Mouse (Mus musculus) heart, adult 8-10 months (tissue): ENCODE data around the gene Scyl1. TPM values are rescaled to one million over a fixed set of nuclear protein-coding genes. Genes with fewer than 3 reads are reported as not detected.

Source experiments
- DNase-seq: peaks from one replicate; pipeline ENCODE4 v3.0.0; 2022; ENCODE audit warnings: low spot score
- total RNA-seq, 4 experiments: library from RNA; stranded (reverse); gene quantifications; 2 replicates each; pipeline ENCODE4 v1.2.4; 2022

Gene Scyl1
- total RNA-seq, 4 experiments from 2014 or later: 63.3 to 70.6 (median 67.2) TPM

DNA sequence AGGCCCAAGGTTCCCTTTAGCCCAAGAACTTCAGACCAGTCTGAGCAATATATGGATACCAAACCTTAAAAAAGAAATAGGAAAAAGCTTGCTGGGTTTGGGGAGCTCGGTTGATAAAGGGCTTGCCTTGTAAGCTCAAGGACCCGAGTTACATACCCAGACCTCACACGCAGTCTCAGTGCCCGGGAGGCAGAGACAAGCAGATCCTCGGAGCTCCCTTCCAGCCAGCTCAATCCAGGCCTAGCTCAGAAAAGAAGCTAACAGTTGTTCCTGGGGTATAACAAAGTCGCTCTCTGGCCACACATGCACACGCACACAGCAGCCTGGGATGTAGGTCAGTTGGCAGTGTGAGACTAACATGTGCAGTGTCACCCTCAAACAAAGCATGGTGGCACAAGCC, 16.7 kb upstream of the Scyl1 start:
- no peak for DNase-seq

DNA sequence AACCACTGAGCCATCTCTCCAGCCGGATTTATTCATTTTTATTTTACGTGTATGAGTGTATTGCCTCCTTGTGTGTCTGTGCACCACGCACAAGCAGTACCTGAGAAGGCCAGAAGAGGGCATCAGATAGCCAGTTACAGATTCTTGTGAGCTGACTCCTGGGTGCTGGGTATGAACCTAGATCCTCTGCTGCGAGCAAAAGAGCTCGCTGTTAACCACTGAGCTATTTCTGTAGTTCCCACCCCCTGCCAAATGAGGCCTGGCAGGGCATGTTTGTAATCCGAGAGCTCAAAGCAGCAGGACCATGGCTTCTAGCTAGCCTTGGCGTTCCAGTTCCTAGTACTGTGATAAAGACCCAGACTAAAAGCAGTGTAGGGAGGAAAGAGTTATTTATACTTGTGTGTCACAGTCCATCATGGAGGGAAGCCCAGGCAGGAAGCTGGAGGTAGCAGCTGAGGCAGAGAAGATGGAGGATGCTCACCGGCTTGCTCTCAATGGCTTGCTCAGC, 16.0 kb upstream of the Scyl1 start:
- peak; percentile 89 for DNase-seq

DNA sequence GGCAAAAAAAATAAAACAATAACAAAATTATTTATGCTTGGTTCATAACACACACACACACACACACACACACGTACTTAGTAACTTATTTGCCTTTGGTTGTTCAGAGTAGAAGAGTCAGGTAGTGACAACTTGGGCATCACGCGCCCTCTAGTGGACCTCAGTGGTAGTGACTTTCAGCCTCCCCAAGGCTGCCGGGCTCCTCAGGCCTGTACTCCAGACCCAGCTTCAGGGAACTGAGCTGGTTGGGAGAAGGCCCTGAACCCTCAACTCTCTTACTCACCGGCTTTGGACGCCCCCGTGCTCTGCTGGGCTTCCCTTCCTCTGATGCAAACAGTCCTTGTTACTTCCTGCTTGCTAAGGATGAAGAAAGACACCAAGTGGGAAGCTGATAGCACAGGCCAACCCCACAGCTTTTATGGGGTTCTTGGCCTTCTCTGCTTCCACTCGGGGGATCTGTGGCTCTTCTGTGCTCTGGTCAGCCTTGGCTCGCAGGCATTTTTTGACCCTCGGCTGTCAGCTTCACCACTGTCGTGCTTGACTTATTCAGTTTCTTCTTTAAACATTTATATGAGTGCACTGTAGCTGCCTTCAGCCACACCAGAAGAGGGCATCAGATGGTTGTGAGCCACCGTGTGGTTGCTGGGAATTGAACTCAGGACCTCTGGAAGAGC, 15.4 kb upstream of the Scyl1 start:
- peak; percentile 89 for DNase-seq

DNA sequence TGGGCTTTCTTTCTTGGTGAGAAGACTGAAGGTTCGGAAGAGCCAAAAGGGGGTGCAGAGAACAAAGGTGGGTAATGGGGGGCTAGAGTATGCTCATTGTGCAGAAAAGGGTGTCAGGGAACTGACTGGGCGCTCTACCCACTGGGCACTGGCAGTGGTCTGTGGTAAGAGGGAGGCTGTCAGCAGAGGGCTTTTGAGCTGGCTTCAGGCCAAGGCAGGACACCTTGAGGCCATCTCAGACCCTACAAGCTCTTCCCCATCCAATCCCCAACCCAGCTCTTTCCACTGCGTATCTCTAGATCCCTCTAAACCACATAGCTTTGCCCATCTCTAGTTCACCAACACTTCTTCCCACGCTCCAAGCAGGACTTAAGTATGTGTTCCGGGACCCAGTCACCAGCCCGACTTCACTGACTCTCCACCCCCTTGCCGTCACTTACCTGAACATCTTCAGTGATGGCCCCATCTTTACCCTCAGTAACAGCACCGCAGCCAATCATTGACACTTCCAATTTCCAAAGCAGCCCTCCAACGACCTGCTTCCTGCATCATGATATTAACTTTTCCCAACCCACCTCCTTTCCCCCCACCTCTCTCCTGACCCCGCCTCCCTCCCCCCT, 13.8 kb upstream of the Scyl1 start:
- no peak for DNase-seq

DNA sequence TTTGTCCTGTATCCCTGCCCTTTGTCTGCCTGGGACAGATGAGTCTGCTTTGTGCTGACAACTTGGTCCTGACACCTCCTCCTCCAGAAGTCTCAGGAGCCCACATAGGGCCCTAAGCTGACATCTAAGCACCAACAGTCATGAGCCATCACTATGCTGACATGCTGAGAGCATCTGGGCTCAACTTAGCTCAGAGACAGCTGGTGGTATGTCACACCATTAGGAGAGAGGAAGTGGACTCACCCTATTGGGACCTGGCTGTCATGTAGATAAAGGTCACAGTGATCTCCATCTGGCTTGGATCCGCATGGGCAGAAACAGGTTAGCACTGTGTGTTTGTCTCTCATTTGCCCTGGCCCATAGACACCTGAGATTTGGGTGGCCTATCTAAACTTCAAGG, 10.9 kb upstream of the Scyl1 start:
- DNase-seq: no peak

DNA sequence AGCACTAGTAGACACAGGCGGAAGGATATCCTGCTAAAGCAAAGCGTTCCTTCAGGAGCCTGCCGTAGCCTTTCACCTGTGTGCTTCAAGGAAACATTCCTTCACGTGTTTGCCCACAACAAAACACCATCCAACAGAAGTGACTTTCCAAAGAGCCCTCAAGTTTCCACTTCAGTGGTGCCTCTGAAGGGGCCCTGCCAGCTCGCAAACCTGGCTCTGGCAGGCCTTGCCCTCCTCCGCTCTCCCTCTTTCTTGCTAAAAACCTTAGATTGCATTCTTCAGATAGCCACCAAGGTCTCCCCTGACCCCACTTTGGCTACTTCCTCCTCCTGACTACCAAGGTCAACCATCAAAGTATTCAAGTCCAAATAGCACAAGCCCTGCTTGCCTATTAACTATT, 10.3 kb upstream of the Scyl1 start:
- no peak for DNase-seq

DNA sequence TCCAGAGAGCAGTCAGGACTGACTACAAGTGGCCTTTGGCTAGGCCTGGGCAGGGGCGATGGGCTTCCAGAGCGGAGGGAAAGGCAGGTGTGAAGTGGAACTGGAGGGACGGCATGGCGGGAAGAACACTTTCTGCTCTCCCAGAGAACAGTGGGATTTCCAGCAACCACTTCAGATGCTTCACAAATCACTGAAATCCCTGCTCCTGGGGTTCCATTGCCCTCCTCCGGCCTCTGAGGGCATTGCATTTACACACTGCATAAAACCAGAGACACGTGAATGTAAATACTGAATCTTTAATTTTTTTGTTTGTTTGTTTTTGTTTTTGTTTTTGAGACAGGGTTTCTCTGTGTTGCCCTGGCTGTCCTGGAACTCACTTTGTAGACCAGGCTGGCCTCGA, 9.0 kb upstream of the Scyl1 start:
- peak; percentile 21 for DNase-seq

DNA sequence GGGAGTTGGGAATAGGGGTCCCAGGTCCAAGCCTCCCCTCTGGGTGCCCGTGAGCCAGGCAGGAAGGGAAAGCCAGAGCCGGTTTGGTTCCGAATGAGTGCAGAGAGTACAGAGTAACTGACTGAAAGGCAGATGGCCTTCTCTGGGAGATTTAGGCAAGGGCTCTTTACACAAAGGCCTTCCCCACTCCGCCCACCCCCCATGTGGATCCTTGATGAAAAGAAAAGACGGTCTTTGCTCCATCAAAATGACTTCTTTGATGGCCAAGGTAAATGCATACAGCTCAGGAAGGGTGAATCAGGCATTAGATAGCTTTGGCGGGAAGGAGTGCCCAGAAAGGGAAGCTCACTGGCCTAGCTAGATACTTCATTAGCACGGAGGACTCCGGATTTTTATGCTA, 7.1 kb upstream of the Scyl1 start:
- no peak for DNase-seq

DNA sequence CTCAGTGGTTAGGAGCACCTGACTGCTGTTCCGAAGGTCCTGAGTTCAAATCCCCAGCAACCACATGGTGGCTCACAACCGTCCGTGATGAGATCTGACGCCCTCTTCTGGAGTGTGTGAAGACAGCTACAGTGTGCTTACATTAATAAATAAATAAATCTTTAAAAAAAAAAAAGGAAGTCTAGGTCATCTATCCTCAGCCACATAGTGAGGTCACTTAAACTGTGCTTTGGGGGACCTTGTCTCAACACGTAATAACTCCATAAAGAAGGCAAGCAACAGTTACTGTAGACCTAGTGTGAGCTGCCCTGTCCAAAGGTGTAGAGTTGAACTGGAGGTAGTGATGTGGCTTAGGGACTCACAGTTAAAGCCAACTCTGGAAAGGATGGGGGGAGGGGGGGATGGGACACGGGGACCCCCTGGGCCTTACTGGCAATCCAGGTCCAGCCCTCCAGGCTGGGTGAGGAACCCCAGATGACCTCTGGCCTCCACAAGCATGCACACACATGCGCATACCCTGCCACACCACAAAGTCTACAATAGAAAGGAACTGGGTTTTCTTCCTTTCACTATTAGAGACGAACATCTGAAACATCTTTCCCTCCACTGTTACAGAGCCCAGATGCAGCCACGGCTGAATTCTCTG, 6.3 kb upstream of the Scyl1 start:
- DNase-seq: no peak

DNA sequence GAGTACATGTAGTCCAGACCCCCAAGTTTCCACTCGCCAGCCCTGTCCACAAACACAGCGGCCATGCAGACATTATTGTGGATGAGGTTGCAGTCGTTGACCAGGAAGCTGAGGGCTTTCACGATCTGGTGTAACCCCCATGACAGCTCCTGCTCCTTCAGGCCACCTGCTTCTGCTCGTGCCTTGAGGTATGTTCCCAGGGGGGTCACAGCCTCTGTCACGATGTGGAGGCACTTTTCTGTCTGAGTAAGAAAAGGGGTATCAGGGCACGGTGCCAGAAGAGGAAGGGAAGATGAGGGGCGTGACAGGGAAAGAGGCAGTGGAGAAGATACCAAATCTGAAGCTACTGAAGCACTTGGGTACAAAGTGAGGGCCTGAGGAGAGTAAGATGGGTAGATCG, 908 bp downstream of the Scyl1 start:
- DNase-seq: no peak

DNA sequence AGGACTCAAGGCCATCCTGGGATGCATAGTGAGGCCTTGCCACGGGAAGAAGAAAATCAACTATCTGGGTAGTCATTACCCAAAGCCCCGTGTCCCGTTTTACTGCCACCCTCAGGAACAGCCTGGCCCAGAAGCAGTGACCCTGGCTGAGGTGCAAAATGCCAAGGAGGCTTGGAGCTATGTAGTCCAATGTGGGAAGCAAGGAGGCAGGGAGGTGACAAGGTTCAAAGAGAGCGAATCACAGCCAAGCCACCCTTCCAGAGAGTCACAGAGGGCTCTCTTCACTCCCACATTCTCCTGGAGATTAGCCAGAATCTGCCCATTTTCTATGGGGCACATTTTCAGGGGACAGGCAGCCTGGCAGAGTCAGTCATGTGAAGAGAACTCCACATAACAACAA, 3.9 kb downstream of the Scyl1 start:
- no peak for DNase-seq

DNA sequence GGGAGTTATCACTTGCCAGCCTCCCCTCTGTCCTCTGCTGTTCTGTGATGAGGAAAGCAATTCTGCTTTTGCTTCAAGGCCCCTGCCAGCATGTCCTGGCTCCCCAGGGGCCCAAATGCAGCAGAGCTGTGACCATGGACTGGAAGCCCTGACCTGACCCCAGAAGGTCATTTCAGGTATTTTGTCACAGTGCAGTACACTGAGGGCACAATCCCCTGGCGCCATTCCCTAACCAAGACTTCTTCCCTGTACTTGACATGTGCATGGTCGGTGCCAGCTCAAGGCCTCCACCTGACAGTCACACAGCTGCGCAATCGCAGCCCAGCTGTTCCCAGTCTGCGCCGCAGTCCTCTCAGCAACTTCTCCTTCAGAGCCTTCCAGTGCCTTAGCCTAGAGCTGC, 8.1 kb downstream of the Scyl1 start:
- DNase-seq: no peak

DNA sequence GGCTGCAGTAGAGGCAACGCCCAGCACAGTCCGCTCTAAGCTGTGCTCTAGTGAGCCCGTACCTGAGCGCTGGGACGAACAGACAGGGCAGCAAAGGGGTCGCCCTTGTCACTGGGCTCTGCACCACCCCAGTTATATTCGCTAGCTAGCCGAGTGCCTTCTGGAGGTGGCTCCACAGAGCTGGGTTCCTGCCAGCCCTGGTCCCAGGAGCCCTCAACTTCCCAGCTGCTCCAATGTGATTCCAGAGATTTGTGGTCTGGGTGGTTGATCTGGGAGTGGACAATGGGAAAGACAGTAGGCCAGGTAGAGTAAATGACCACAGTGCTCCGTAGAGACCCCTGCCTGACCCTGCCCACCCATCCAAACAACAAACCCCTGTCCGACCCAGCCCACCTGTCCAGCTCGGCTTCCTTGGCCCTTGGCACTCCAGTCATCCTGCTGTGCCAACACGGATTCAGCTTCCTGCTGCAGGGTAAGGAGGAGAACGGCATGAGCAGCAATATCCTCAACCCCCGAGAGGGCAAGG, 12.3 kb downstream of the Scyl1 start:
- DNase-seq: no peak

DNA sequence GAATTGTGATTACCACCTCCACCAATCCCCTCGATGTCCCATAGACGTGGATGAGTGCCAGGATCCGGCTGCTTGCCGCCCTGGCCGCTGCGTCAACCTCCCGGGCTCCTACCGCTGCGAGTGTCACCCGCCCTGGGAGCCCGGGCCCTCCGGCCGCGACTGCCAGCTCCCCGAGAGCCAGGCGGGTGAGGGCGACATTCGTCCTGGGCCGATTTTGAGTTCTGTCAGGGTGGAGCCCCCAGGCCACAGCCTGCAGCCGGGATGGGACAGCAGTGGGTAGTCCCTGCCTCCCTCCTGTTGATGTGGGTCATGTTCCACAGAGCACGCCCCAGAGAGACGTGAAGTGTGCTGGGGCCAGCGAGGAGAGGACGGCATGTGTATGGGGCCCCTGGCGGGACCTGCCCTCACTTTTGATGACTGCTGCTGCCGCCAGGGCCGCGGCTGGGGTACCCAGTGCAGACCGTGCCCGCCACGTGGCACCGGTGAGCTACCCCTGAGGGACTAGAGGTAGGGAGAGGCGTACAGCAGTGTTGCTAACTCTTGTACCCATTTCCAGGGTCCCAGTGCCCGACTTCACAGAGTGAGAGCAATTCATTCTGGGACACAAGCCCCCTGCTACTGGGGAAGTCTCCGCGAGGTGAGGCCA, 14.1 kb downstream of the Scyl1 start:
- no peak for DNase-seq

DNA sequence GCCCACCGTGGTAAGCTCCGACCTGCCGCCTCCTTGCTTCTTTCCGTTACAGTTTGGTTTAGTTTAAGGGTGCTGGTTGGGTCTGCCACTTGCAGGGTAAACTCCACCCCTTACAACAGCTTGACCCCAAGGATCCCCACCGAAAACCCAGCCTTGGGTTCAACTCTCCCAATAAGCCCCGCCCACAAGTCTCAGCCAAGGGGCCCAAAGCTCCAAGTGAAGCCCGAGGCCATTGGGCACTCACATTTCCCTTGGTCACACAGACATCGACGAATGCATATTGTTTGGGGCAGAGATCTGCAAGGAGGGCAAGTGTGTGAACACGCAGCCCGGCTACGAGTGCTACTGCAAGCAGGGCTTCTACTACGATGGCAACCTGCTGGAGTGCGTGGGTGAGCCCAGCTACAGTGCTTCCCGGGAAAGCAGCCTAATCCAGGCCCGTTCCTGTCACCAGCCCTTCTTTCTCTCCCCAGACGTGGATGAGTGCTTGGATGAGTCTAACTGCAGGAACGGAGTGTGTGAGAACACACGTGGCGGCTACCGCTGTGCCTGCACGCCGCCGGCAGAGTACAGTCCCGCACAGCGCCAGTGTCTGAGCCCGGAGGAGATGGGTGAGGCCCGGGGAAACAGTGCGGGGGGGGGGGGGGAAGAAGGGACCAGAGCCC, 14.8 kb downstream of the Scyl1 start:
- no peak for DNase-seq

DNA sequence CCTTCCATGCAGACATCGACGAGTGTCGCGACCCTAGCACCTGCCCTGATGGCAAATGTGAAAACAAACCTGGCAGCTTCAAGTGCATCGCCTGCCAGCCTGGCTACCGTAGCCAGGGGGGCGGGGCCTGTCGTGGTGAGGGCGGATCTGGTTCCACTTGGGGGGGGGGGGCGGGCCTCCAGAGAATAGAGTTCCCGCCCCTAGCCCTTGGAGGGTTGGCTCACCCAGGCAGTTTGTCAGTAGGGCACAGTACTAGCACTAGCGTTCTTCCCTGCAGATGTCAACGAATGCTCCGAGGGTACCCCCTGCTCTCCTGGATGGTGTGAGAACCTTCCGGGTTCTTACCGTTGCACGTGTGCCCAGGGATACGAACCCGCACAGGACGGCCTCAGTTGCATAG, 19.5 kb downstream of the Scyl1 start:
- DNase-seq: no peak

DNA sequence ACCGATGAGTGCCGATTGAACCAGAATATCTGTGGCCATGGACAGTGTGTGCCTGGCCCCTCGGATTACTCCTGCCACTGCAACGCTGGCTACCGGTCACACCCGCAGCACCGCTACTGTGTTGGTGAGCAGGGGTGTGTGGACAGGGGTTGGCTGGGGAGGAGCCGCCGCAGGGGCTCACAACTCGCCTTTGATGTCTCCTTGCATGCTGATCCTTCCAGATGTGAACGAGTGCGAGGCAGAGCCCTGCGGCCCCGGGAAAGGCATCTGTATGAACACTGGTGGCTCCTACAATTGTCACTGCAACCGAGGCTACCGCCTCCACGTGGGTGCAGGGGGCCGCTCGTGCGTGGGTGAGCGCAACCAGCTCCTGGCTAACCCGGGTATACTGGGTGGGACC, 20.3 kb downstream of the Scyl1 start:
- no peak for DNase-seq

DNA sequence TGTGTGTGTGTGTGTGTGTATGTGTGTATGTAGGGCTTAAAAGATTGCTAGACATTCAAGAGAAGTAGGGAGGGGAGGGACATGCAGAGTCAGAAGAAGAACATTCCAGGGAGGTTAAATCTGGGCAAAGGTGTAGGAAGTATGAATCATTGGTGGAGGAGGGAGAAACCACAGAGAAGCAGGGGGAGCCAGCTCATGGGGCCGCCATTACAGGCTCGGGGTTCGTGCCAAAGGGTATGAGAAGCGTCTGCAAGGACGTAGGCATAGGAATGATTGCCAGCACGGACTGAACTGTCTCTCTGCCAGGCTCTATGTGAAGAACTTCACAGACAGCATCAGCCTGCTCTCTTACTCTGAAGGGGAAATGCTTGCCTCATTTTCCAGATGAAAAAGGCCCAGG, 21.7 kb downstream of the Scyl1 start:
- no peak for DNase-seq

DNA sequence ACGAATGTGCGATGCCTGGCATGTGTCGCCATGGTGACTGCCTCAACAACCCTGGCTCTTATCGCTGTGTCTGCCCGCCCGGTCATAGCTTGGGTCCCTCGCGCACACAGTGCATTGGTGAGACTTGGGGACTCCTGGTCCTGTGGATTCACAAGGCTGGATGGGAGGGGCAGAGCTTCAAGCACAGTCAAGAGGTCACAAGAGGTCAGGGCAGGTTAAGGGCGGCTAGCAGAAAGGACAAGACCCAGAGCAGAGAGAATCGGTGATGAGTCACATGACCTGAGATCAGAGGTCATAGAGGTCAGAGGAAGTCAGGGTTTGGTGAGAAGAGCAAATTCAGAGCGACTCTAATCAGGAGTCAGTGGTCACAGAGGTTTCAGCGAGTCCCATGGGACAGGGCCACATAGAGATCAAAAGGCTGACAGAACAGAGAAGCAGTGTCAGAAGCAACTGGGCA, 24.3 kb downstream of the Scyl1 start:
- DNase-seq: no peak

DNA sequence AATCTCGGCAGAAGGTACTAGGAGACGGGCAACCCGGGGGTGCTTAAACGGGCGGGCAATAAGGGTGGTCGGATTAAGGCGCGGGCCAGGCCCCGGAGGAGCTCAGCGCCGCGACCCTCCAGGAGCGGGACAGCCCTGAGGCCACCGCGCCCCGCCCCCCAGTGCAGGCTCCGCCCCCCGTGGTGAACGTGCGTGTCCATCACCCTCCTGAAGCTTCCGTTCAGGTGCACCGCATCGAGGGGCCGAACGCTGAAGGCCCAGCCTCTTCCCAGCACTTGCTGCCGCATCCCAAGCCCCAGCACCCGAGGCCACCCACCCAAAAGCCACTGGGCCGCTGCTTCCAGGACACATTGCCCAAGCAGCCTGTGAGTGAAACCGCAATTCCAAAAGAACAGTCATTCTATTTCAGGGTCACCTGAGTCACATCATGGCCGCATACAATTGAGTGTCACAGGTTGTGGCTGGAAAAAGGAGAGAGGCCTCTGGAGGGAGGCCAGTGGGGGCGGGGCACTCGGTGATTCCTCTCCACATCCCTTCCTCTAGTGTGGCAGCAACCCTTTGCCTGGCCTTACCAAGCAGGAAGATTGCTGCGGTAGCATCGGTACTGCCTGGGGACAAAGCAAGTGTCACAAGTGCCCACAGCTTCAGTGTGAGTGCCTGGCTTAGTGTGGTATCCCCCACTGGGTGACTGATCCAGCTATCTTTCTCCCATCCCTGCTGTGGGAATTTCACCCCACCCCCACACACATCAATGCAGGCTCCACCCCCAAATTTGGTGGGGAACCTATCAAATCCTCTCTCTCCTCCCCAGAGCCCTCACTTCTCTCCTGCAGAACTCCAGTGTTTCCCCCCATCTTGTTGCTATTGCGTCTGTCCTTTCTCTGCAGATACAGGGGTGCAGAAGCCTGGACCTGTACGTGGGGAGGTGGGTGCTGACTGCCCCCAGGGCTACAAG, 25.2 kb downstream of the Scyl1 start:
- no peak for DNase-seq

DNA sequence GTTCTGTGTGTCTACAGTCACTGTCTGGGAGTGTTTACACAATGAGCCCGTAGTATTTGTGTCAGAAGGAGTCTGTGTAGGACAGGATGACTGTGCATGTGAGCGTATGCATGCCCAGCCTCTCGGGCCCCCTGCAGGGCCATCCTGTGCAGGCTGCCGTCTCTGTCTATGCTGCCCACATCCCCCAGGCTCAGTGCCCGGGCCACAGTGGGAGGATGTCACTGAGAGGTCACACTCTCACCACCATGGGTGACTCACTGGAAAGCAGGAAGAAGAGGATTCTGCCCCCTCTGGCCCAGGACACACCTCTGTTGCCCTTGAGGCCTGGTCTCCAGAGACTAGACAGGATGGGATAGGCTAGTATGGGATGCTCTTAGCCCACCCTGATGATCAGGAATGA, 27.6 kb downstream of the Scyl1 start:
- no peak for DNase-seq
